Mouse (Mus musculus): ENCODE results near the gene Cdh6. TPM values are rescaled to one million over a fixed set of nuclear protein-coding genes. Genes with fewer than 3 reads are reported as not detected.

Cdh6 gene
- total and polyA plus RNA-seq, 2 experiments from 2014 or later, result 14.3 to 15.5 TPM

- Histone ChIP-seq H3K27me3 (ENCODE audit: insufficient read depth, low read length) (no peaks in the 10 kb centered on the region), H3K4me2 (ENCODE audit: low read depth, low read length) (no peak overlapping the region), H3K27ac (no peak overlapping the region), H3K4me3 (ENCODE audit: low read length) (no peak overlapping the region), H3K36me3 (ENCODE audit: insufficient read depth, low read length) (no peaks in the 10 kb centered on the region), H3K4me1 (ENCODE audit: insufficient read depth, low read length) (no peaks in the 10 kb centered on the region), H3K9me3 (ENCODE audit: low read length) (no peaks in the 10 kb centered on the region), H3K9ac (replicated peaks; ENCODE audit: low read length) (no peak overlapping the region)
- DNase-seq (ENCODE audit: low spot score) (peak; percentile 34), ATAC-seq (peak; percentile 56; the same call in 1 of the 2 replicates)
- 54% methylated on average over 19 of the region's 19 CpGs for WGBS
- TF ChIP-seq CTCF (IDR thresholded peaks at IDR 0.05; ENCODE audit: low read depth), result no peak
Measured at GRCm38 (mm10) chr15:13093954-13094880, 79.3 kb downstream of the Cdh6 start.

DNA sequence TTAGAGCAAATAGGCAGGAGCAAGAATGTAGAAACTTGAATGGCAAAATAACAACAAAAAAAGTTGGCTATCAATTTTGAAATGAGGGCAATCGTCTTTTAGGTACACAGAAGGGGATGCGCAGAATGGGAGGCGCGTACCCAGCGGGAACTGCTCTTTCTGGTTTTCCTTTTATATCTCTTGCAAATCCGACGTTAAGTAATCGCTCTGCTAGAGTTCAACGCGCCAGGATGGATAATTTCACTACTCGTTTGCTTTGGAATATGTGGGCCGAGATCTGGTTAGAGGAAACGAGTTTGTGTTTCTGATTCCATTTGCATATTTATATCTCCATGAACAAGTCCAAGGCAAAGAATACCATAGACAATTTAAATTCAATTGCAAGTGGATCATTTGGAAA, 81.4 kb downstream of the Cdh6 start:
- H3K27me3 ChIP-seq (ENCODE audit: insufficient read depth, low read length), result no peaks in the 10 kb centered on the region
- no peaks in the 10 kb centered on the region for H3K36me3 ChIP-seq (ENCODE audit: insufficient read depth, low read length)
- H3K4me2 ChIP-seq (ENCODE audit: low read depth, low read length), result no peak overlapping the region
- no peak overlapping the region for H3K27ac ChIP-seq
- no peak for DNase-seq (ENCODE audit: low spot score)
- WGBS, result 87% methylated on average over 13 of the region's 13 CpGs
- H3K4me3 ChIP-seq (ENCODE audit: low read length), result no peak overlapping the region
- H3K9ac ChIP-seq (replicated peaks; ENCODE audit: low read length), result no peak overlapping the region
- no peaks in the 10 kb centered on the region for H3K9me3 ChIP-seq (ENCODE audit: low read length)
- no peak for ATAC-seq
- no peaks in the 10 kb centered on the region for H3K4me1 ChIP-seq (ENCODE audit: insufficient read depth, low read length)
- TF ChIP-seq CTCF (IDR thresholded peaks at IDR 0.05; ENCODE audit: low read depth), result no peak

DNA sequence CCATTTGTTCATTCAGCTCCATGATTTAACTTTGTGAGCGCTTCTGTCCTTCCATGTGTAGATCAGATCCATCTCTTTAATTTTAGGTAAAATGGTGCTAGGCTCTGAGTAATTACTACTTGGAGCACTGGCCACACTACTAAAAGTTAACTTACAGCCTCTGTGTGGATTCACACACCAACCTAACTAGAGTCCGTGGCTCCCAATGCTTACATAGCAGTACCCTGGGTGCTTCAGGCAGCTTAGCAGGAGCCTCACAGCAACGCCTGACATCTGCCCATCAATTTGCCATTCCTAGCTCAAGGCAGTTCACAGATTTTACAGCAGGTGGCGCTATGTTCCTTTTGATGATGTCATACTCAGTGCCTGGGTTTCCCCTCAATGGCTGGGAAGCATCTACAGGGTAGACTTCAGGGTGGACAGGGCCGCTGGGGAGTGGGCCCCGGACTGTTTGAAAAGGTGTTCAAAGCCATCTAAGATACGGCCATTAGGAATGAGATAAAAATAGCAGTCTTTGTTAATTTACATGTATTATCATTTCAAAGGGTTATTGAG, 84.9 kb downstream of the Cdh6 start:
- H3K27me3 ChIP-seq (ENCODE audit: insufficient read depth, low read length), result no peaks in the 10 kb centered on the region
- WGBS, result 43% methylated on average over 7 of the region's 7 CpGs
- H3K4me1 ChIP-seq (ENCODE audit: insufficient read depth, low read length), result no peaks in the 10 kb centered on the region
- peak; percentile 74 for DNase-seq (ENCODE audit: low spot score)
- H3K36me3 ChIP-seq (ENCODE audit: insufficient read depth, low read length), result no peaks in the 10 kb centered on the region
- no peak overlapping the region for H3K9ac ChIP-seq (replicated peaks; ENCODE audit: low read length)
- H3K27ac ChIP-seq, result no peak overlapping the region
- no peak overlapping the region for H3K4me3 ChIP-seq (ENCODE audit: low read length)
- no peaks in the 10 kb centered on the region for H3K9me3 ChIP-seq (ENCODE audit: low read length)
- H3K4me2 ChIP-seq (ENCODE audit: low read depth, low read length), result no peak overlapping the region
- TF ChIP-seq CTCF (IDR thresholded peaks at IDR 0.05; ENCODE audit: low read depth), result peak; percentile 89
- ATAC-seq, result peak; percentile 85

GRCm38 (mm10) chr15:13084746-13085145, 88.7 kb downstream of the Cdh6 start:
- H3K36me3 ChIP-seq (ENCODE audit: insufficient read depth, low read length), result no peaks in the 10 kb centered on the region
- TF ChIP-seq CTCF (IDR thresholded peaks at IDR 0.05; ENCODE audit: low read depth), result no peak
- H3K9ac ChIP-seq (replicated peaks; ENCODE audit: low read length), result no peak overlapping the region
- DNase-seq (ENCODE audit: low spot score), result no peak
- H3K27me3 ChIP-seq (ENCODE audit: insufficient read depth, low read length), result no peaks in the 10 kb centered on the region
- H3K27ac ChIP-seq, result no peak overlapping the region
- WGBS, result 88% methylated on average over 9 of the region's 9 CpGs
- H3K9me3 ChIP-seq (ENCODE audit: low read length), result no peaks in the 10 kb centered on the region
- no peak overlapping the region for H3K4me2 ChIP-seq (ENCODE audit: low read depth, low read length)
- H3K4me1 ChIP-seq (ENCODE audit: insufficient read depth, low read length), result no peaks in the 10 kb centered on the region
- H3K4me3 ChIP-seq (ENCODE audit: low read length), result no peak overlapping the region
- no peak for ATAC-seq

DNA sequence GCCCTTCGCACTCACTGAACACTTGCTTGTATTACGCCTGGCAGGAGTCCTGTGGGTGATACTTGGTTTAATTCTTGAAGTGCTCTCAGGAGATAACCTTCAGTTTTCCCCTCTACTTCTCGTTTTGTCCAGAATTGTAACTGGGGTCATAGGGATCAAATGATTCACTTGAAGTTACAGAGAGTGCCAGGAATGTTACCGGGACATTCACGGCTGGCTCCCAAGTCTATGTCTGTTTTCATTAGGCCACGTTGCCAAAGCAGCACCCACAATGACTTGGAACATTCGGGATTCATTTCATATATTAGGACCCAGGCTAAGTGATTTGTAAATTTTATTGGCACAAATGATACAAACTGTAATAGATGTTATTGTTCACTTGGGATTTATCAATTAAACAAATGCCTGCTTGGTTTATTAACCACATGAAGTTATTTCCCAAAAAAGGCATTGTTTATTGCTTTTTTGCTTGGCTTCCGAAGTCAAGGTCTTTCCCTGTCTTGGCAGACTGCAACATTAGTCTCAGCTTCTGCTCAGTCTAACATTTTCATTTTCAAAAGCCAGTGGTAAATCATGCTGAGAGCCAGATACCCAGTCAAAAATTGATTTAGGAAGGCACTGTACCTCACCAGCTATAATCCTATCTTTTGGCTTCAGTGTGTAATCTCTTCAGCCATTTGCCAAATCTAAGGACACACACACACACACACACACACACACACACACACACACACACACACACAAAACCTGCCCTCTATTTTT, 96.4 kb downstream of the Cdh6 start:
- H3K27ac ChIP-seq, result no peak overlapping the region
- no peak overlapping the region for H3K4me3 ChIP-seq (ENCODE audit: low read length)
- H3K27me3 ChIP-seq (ENCODE audit: insufficient read depth, low read length), result no peaks in the 10 kb centered on the region
- no peak overlapping the region for H3K4me2 ChIP-seq (ENCODE audit: low read depth, low read length)
- TF ChIP-seq CTCF (IDR thresholded peaks at IDR 0.05; ENCODE audit: low read depth), result no peak
- DNase-seq (ENCODE audit: low spot score) (peak; percentile 32), ATAC-seq (peak; percentile 47)
- 51% methylated on average over 8 of the region's 8 CpGs for WGBS
- no peak overlapping the region for H3K9ac ChIP-seq (replicated peaks; ENCODE audit: low read length)
- no peaks in the 10 kb centered on the region for H3K36me3 ChIP-seq (ENCODE audit: insufficient read depth, low read length)
- no peaks in the 10 kb centered on the region for H3K9me3 ChIP-seq (ENCODE audit: low read length)
- H3K4me1 ChIP-seq (ENCODE audit: insufficient read depth, low read length), result no peaks in the 10 kb centered on the region

DNA sequence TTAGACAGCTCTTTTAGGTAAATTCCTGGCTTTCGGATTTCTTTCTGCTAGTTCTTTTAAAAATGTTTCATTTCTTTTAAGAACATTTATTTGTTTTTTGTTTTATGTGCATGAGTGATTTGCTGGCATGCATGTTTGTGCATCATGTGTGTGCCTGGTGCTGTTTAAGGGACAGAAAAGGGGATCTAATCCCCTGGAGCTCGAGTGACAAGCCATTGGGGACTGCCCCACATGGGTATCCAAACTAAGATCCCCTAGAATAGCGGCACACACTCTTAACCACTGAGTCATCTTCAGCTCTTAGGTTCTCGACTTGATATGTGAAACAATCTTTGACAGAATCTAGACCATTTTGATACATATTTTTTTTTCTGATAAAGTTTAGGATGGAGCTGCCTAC, 99.4 kb downstream of the Cdh6 start:
- H3K9ac ChIP-seq (replicated peaks; ENCODE audit: low read length), result no peak overlapping the region
- no peak overlapping the region for H3K4me3 ChIP-seq (ENCODE audit: low read length)
- no peak for TF ChIP-seq CTCF (IDR thresholded peaks at IDR 0.05; ENCODE audit: low read depth)
- WGBS, result 70% methylated on average over 4 of the region's 4 CpGs
- no peaks in the 10 kb centered on the region for H3K27me3 ChIP-seq (ENCODE audit: insufficient read depth, low read length)
- no peak overlapping the region for H3K27ac ChIP-seq
- no peak overlapping the region for H3K4me2 ChIP-seq (ENCODE audit: low read depth, low read length)
- DNase-seq (ENCODE audit: low spot score) (no peak), ATAC-seq (no peak)
- H3K36me3 ChIP-seq (ENCODE audit: insufficient read depth, low read length), result no peaks in the 10 kb centered on the region
- no peaks in the 10 kb centered on the region for H3K9me3 ChIP-seq (ENCODE audit: low read length)
- no peaks in the 10 kb centered on the region for H3K4me1 ChIP-seq (ENCODE audit: insufficient read depth, low read length)

Data from hindbrain, postnatal 0 days (tissue).